Mouse (Mus musculus) CH12.LX (cell line): ENCODE data around the gene Rad9a. TPM values are rescaled to one million over a fixed set of nuclear protein-coding genes. Genes with fewer than 3 reads are reported as not detected.
A peak's percentile ranks its signal among the peaks of the same experiment; 100 is the strongest.

Experiments used
- DNase-seq: peaks from one replicate; pipeline ENCODE4 v3.0.0-alpha.2; 2013; ENCODE audit errors: extremely low read depth
- H3K27ac ChIP-seq: 2 replicates; pipeline ENCODE4 v1.5.1; 2012; ENCODE audit warnings: low read depth, mild to moderate bottlenecking, control low read depth, moderate library complexity; ENCODE audit not compliant: insufficient read depth
- H3K27me3 ChIP-seq: replicated peaks from 2 replicates; pipeline ENCODE3; 2012; ENCODE audit warnings: inconsistent platforms
- H3K36me3 ChIP-seq, 2 experiments: replicated peaks in 1 of 2; 2 replicates each; pipeline versions ENCODE3 to v1.6.1; 2012; ENCODE audit warnings: inconsistent platforms in 1 of 2, low read length in 1 of 2, mild to moderate bottlenecking in 1 of 2, mixed read lengths in 1 of 2, moderate library complexity in 1 of 2; ENCODE audit not compliant: control insufficient read depth in 1 of 2, insufficient read depth in 1 of 2
- H3K4me1 ChIP-seq, 2 experiments: 2 replicates each; pipeline ENCODE4 v1.6.1; 2012; ENCODE audit warnings: inconsistent platforms in 1 of 2, moderate library complexity in 1 of 2; ENCODE audit not compliant: insufficient read depth in 2 of 2, control insufficient read depth in 1 of 2
- H3K4me2 ChIP-seq: 2 replicates; pipeline ENCODE4 v1.6.1; 2012; ENCODE audit warnings: low read depth, mild to moderate bottlenecking, control low read depth; ENCODE audit not compliant: poor library complexity, insufficient read depth, severe bottlenecking
- H3K4me3 ChIP-seq, 3 experiments: fragments of 150-350 bp in 1 of 3; sonication (generic) in 1 of 3; replicated peaks in 1 of 3; 2 replicates each; pipeline versions ENCODE3 to v1.5.1; 2011 to 2012; ENCODE audit warnings: low read depth in 2 of 3, low read length in 2 of 3, mild to moderate bottlenecking in 2 of 3, moderate library complexity in 2 of 3, control low read depth in 1 of 3, improper control_type of control experiment in 1 of 3, inconsistent platforms in 1 of 3, mixed read lengths in 1 of 3; ENCODE audit not compliant: poor library complexity in 1 of 3
- H3K79me2 ChIP-seq: replicated peaks from 2 replicates; pipeline ENCODE4 v1.6.1; 2012; ENCODE audit warnings: mild to moderate bottlenecking, moderate library complexity; ENCODE audit not compliant: control insufficient read depth, poor library complexity, insufficient read depth, severe bottlenecking; ENCODE audit errors: extremely low read depth
- H3K9ac ChIP-seq: 2 replicates; pipeline ENCODE4 v1.6.1; 2012; ENCODE audit warnings: low read depth, mild to moderate bottlenecking, control low read depth, moderate library complexity; ENCODE audit not compliant: insufficient read depth
- H3K9me3 ChIP-seq: replicated peaks from 2 replicates; pipeline ENCODE3; 2012; ENCODE audit warnings: low read length, inconsistent platforms, mixed read lengths
- CTCF ChIP-seq, 2 experiments: IDR thresholded peaks in 1 of 2; conservative IDR thresholded peaks in 1 of 2; 2 replicates each; pipeline ENCODE4 v1.5.1; 2011 to 2012; ENCODE audit warnings: low read depth in 2 of 2, low read length in 2 of 2, improper control_type of control experiment in 1 of 2, inconsistent platforms in 1 of 2, mild to moderate bottlenecking in 1 of 2, moderate library complexity in 1 of 2
- E2F4 ChIP-seq: IDR thresholded peaks from 2 replicates; pipeline ENCODE4 v1.6.1; 2011; ENCODE audit warnings: low read depth, low read length, improper control_type of control experiment; ENCODE audit not compliant: insufficient replicate concordance
- ELF1 ChIP-seq: IDR thresholded peaks from 2 replicates; pipeline ENCODE4 v1.6.1; 2014; ENCODE audit warnings: low read depth, mild to moderate bottlenecking, inconsistent platforms, low read length, improper control_type of control experiment
- EP300 ChIP-seq: IDR thresholded peaks from 2 replicates; pipeline ENCODE4 v1.6.1; 2011; ENCODE audit warnings: low read length, improper control_type of control experiment
- ETS1 ChIP-seq: conservative IDR thresholded peaks from 2 replicates; pipeline ENCODE4 v1.6.1; 2012; ENCODE audit warnings: low read depth, mild to moderate bottlenecking, inconsistent platforms, low read length, improper control_type of control experiment, moderate library complexity
- GABPA ChIP-seq: IDR thresholded peaks from 2 replicates; pipeline ENCODE4 v1.6.1; 2012; ENCODE audit warnings: low read depth, low read length, improper control_type of control experiment, inconsistent platforms; ENCODE audit not compliant: insufficient replicate concordance
- MAX ChIP-seq: IDR thresholded peaks from 2 replicates; pipeline ENCODE4 v1.6.1; 2011; ENCODE audit warnings: low read length, improper control_type of control experiment
- MAZ ChIP-seq: IDR thresholded peaks from 2 replicates; pipeline ENCODE4 v1.6.1; 2012; ENCODE audit warnings: low read depth, mild to moderate bottlenecking, inconsistent platforms, low read length, improper control_type of control experiment, moderate library complexity
- MXI1 ChIP-seq: IDR thresholded peaks from 2 replicates; pipeline ENCODE4 v1.6.1; 2011; ENCODE audit warnings: mild to moderate bottlenecking, low read depth, low read length, improper control_type of control experiment
- PAX5 ChIP-seq: IDR thresholded peaks from 2 replicates; pipeline ENCODE4 v1.6.1; 2012; ENCODE audit warnings: low read length, inconsistent platforms, mixed read lengths
- POLR2A ChIP-seq: IDR thresholded peaks from 2 replicates; pipeline ENCODE4 v1.6.1; 2011; ENCODE audit warnings: low read depth, mild to moderate bottlenecking, improper control_type of control experiment, low read length
- RAD21 ChIP-seq: IDR thresholded peaks from 2 replicates; pipeline ENCODE4 v1.6.1; 2011; ENCODE audit warnings: low read depth, mild to moderate bottlenecking, low read length, improper control_type of control experiment, moderate library complexity
- RCOR1 ChIP-seq: conservative IDR thresholded peaks from 2 replicates; pipeline ENCODE4 v1.6.1; 2012; ENCODE audit warnings: low read depth, mild to moderate bottlenecking, inconsistent platforms, low read length, improper control_type of control experiment
- TBP ChIP-seq: conservative IDR thresholded peaks from 2 replicates; pipeline ENCODE4 v1.6.1; 2011; ENCODE audit warnings: low read depth, low read length, improper control_type of control experiment
- UBTF ChIP-seq: IDR thresholded peaks from 2 replicates; pipeline ENCODE4 v1.6.1; 2012; ENCODE audit warnings: low read depth, mild to moderate bottlenecking, inconsistent platforms, low read length, improper control_type of control experiment, moderate library complexity
- ZKSCAN1 ChIP-seq: IDR thresholded peaks from 2 replicates; pipeline ENCODE4 v1.6.1; 2012; ENCODE audit warnings: low read depth, inconsistent platforms, low read length, improper control_type of control experiment, borderline replicate concordance
- ZMIZ1 ChIP-seq: IDR thresholded peaks from 2 replicates; pipeline ENCODE4 v1.6.1; 2012; ENCODE audit warnings: low read depth, mild to moderate bottlenecking, inconsistent platforms, low read length, improper control_type of control experiment
- ZNF384 ChIP-seq: IDR thresholded peaks from 2 replicates; pipeline ENCODE4 v1.6.1; 2012; ENCODE audit warnings: low read depth, low read length, improper control_type of control experiment, inconsistent platforms
- dilution Hi-C: fragments of 300-500 bp; cut with MboI; formaldehyde crosslinking; loops from 2 replicates; pipeline ENCODE4 v1.14.3; 2020; ENCODE audit warnings: low sequenced_read_pairs; ENCODE audit not compliant: extremely low pct_unique_long_range_greater_than_20kb, extremely low pct_ligation_motif_present
- in situ Hi-C: fragments of 300-500 bp; cut with MboI; formaldehyde crosslinking; loops from 3 replicates; pipeline ENCODE4 v1.14.3; 2019; ENCODE audit warnings: low sequenced_read_pairs, low pct_ligation_motif_present, low pct_unique_long_range_greater_than_20kb, mixed read lengths
- polyA plus RNA-seq: library from polyadenylated mRNA; unstranded; fragments of >175 nt; gene quantifications from 2 replicates; pipeline ENCODE4 v1.2.1, GENCODE M21; 2012; ENCODE audit warnings: low read depth; ENCODE audit not compliant: insufficient read length
- total RNA-seq, 2 experiments: library from RNA; depleted of rRNA; stranded (reverse); fragments of 300-350 nt in 1 of 2; fragments of >200 nt in 1 of 2; gene quantifications; 2 replicates each; pipeline ENCODE4 v1.2.3; 2012 to 2014

The Rad9a gene
- total and polyA plus RNA-seq, 3 experiments, result 14.3 to 20.5 (median 20.0) TPM

- Histone ChIP-seq H3K27me3 (peaks cover 61% of the 10 kb centered on the region), H3K27ac (no peak overlapping the region), H3K36me3 (no peaks in the 10 kb centered on the region), H3K4me3 (peak overlapping the region in 1 of 3 experiments; percentile 74), H3K4me1 (peaks cover 10 to 36% of the 10 kb centered on the region in 2 experiments; a peak in 3 of 4 replicates), H3K9ac (peak overlapping the region; percentile 93; the same call in 1 of the 2 replicates), H3K4me2 (peak overlapping the region; percentile 84), H3K9me3 (no peaks in the 10 kb centered on the region), H3K79me2 (no peaks in the 10 kb centered on the region)
- in situ Hi-C loops, result no loop called here
- no peak for DNase-seq
- no peak for TF ChIP-seq ELF1
- dilution Hi-C loops, result no loop called here
Measured at GRCm38 (mm10) chr19:4215451-4215840, 14.0 kb upstream of the Rad9a start.

- in situ Hi-C loops (no loop called here), dilution Hi-C loops (no loop called here)
- Histone ChIP-seq H3K79me2 (no peaks in the 10 kb centered on the region), H3K4me2 (peak overlapping the region; percentile 84), H3K4me1 (peaks cover 10 to 31% of the 10 kb centered on the region in 2 experiments; a peak in 3 of 4 replicates), H3K9ac (peak overlapping the region; percentile 93), H3K27ac (no peak overlapping the region), H3K36me3 (no peaks in the 10 kb centered on the region), H3K9me3 (no peaks in the 10 kb centered on the region), H3K27me3 (peaks cover 61% of the 10 kb centered on the region), H3K4me3 (peak overlapping the region in 2 of 3 experiments; percentile 33 to 74)
- DNase-seq, result no peak
- no peak for TF ChIP-seq POLR2A
- TF ChIP-seq GABPA, result no peak
- TF ChIP-seq RAD21, result no peak
- peak; percentile 89; the same call in 1 of the 2 replicates for TF ChIP-seq UBTF
- no peak for TF ChIP-seq CTCF (conservative IDR thresholded peaks at IDR 0.05 in 1 of 2, IDR thresholded peaks at IDR 0.05 in 1 of 2; ENCODE audit: low read depth in 2 of 2, low read length in 2 of 2)
- TF ChIP-seq MXI1, result no peak
- no peak for TF ChIP-seq ELF1
- no peak for TF ChIP-seq ZMIZ1
Measured at GRCm38 (mm10) chr19:4214771-4215450, 13.4 kb upstream of the Rad9a start.

- H3K4me1 ChIP-seq, result peaks cover 9 to 28% of the 10 kb centered on the region in 2 experiments; a peak in 3 of 4 replicates
- H3K27ac ChIP-seq, result no peak within 1 kb of the TSS
- in situ Hi-C loops, result no loop called here
- H3K9me3 ChIP-seq, result no peaks in the 10 kb centered on the region
- H3K9ac ChIP-seq, result peak within 1 kb of the TSS; percentile 93
- dilution Hi-C loops, result no loop called here
- no peak for DNase-seq
- peak within 1 kb of the TSS; percentile 16 to 74 (median 33) for H3K4me3 ChIP-seq
- no peaks in the 10 kb centered on the region for H3K36me3 ChIP-seq
- H3K4me2 ChIP-seq, result peak within 1 kb of the TSS; percentile 84
- TF ChIP-seq ZNF384, result peak; percentile 84
- TF ChIP-seq ZKSCAN1, result no peak
- TF ChIP-seq RAD21, result no peak
- no peak for TF ChIP-seq E2F4
- no peak for TF ChIP-seq PAX5
- peak; percentile 91; the same call in 1 of the 2 replicates for TF ChIP-seq UBTF
- TF ChIP-seq EP300, result no peak
- no peak for TF ChIP-seq MXI1
- TF ChIP-seq ETS1, result no peak
- no peak for TF ChIP-seq CTCF (conservative IDR thresholded peaks at IDR 0.05 in 1 of 2, IDR thresholded peaks at IDR 0.05 in 1 of 2; ENCODE audit: low read depth in 2 of 2, low read length in 2 of 2)
- no peak for TF ChIP-seq RCOR1
- no peak for TF ChIP-seq TBP
- no peak for TF ChIP-seq MAX
- peak; percentile 91 for TF ChIP-seq MAZ
- no peaks in the 10 kb centered on the region for H3K79me2 ChIP-seq
- H3K27me3 ChIP-seq, result peaks cover 63% of the 10 kb centered on the region
Measured at GRCm38 (mm10) chr19:4214071-4214770, 12.8 kb upstream of the Rad9a start, which contains the start of the genes Clcf1 and AC109138.7. TSS of gene Clcf1 (plus strand) at chr19:4214238. TSS of gene AC109138.7 (plus strand) at chr19:4214357.
